Mouse (Mus musculus) limb, embryonic 14.5 days (tissue): ENCODE results near the gene Acvr1b. TPM values are rescaled to one million over a fixed set of nuclear protein-coding genes. Genes with fewer than 3 reads are reported as not detected.

ENCODE experiments used
- ATAC-seq: fragments of 200-750 bp; cut with Nextera tagmentation; 2 replicates; pipeline ENCODE4 v1.8.0; 2017; ENCODE audit warnings: low read depth, moderate number of reproducible peaks, moderate TSS enrichment; ENCODE audit not compliant: low FRiP score
- DNase-seq: peaks from one replicate; pipeline ENCODE4 v3.0.0-alpha.2; 2015; ENCODE audit warnings: low spot score
- H3K27ac ChIP-seq: fragments of 300-500 bp; sonication (generic); replicated peaks from 2 replicates; pipeline ENCODE4 v1.5.1; 2014; ENCODE audit warnings: low read depth, mild to moderate bottlenecking, low read length, moderate library complexity, mixed read lengths
- H3K27me3 ChIP-seq: fragments of 300-500 bp; sonication (generic); 2 replicates; pipeline ENCODE4 v1.6.1; 2014; ENCODE audit warnings: low read length, mixed read lengths; ENCODE audit not compliant: control insufficient read depth, insufficient read depth
- H3K36me3 ChIP-seq: fragments of 300-500 bp; sonication (generic); 2 replicates; pipeline ENCODE4 v1.6.1; 2014; ENCODE audit warnings: mild to moderate bottlenecking, low read length, moderate library complexity, mixed read lengths; ENCODE audit not compliant: control insufficient read depth, insufficient read depth
- H3K4me1 ChIP-seq: fragments of 300-500 bp; sonication (generic); 2 replicates; pipeline ENCODE4 v1.6.1; 2014; ENCODE audit warnings: antibody characterized with exemption, low read length, mixed read lengths; ENCODE audit not compliant: control insufficient read depth, insufficient read depth
- H3K4me2 ChIP-seq: fragments of 300-500 bp; sonication (generic); replicated peaks from 2 replicates; pipeline ENCODE4 v1.6.1; 2014; ENCODE audit warnings: low read depth, mild to moderate bottlenecking, low read length, moderate library complexity; ENCODE audit not compliant: severe bottlenecking
- H3K4me3 ChIP-seq: fragments of 300-500 bp; sonication (generic); replicated peaks from 2 replicates; pipeline ENCODE4 v1.5.1; 2014; ENCODE audit warnings: low read length
- H3K9ac ChIP-seq: fragments of 300-500 bp; sonication (generic); 2 replicates; pipeline ENCODE4 v1.6.1; 2014; ENCODE audit warnings: mild to moderate bottlenecking, low read depth, low read length, moderate library complexity; ENCODE audit not compliant: severe bottlenecking
- H3K9me3 ChIP-seq: fragments of 300-500 bp; sonication (generic); 2 replicates; pipeline ENCODE4 v1.6.1; 2016; ENCODE audit warnings: low read length; ENCODE audit not compliant: control insufficient read depth
- POLR2A ChIP-seq: fragments of 200-500 bp; IDR thresholded peaks from 2 replicates; pipeline ENCODE4 v1.8.0; 2012; ENCODE audit warnings: inconsistent platforms, mild to moderate bottlenecking, moderate library complexity, borderline replicate concordance; ENCODE audit not compliant: insufficient read depth, insufficient read length; ENCODE audit errors: extremely low read depth
- WGBS: fragments of 180-500 bp; shearing (Covaris S2); extraction: QIAGEN DNeasy Blood & Tissue Kit; methylation state at CpG from one replicate; pipeline ENCODE4 v1.1.7; 2014; 5-methylcytosine and 5-hydroxymethylcytosine counted together
- polyA plus RNA-seq, 2 experiments: library from polyadenylated mRNA; depleted of rRNA in 1 of 2; stranded (reverse) in 1 of 2; unstranded in 1 of 2; fragments of >200 nt; fragmentation: Nextera tagmentation in 1 of 2; extraction: Ambion mirVana in 1 of 2; gene quantifications; 2 replicates each; pipeline versions ENCODE4 v1.2.1 to v1.2.3; 2012 to 2014

Gene Acvr1b
- polyA plus RNA-seq, 2 experiments, result 12.3 to 27.2 TPM

GRCm38 (mm10) chr15:101181106-101181466 lies 7.2 kb downstream of the Acvr1b start:
- no peak for DNase-seq
- H3K9ac ChIP-seq, result no peak overlapping the region
- H3K27ac ChIP-seq, result no peak overlapping the region
- H3K4me2 ChIP-seq, result no peak overlapping the region
- ATAC-seq, result no peak
- WGBS, result 15% methylated on average over 5 of the region's 5 CpGs
- H3K36me3 ChIP-seq, result peaks cover 5% of the 10 kb centered on the region; the same call in 1 of the 2 replicates
- H3K4me3 ChIP-seq, result no peak overlapping the region
- H3K27me3 ChIP-seq, result no peaks in the 10 kb centered on the region
- no peak for TF ChIP-seq POLR2A
- H3K9me3 ChIP-seq, result 0 out of 2 replicates have a peak, but pooled peaks cover 2% of the 10 kb centered on the region
- H3K4me1 ChIP-seq, result peaks cover 52% of the 10 kb centered on the region

- ATAC-seq (no peak), DNase-seq (no peak)
- Histone ChIP-seq H3K27ac (no peak overlapping the region), H3K9ac (no peak overlapping the region), H3K36me3 (peaks cover 5% of the 10 kb centered on the region; the same call in 1 of the 2 replicates), H3K4me1 (peaks cover 49% of the 10 kb centered on the region), H3K9me3 (0 out of 2 replicates have a peak, but pooled peaks cover 2% of the 10 kb centered on the region), H3K27me3 (no peaks in the 10 kb centered on the region), H3K4me2 (no peak overlapping the region), H3K4me3 (no peak overlapping the region)
- TF ChIP-seq POLR2A, result no peak
- WGBS, result 26% methylated on average over 4 of the region's 4 CpGs
Observed at GRCm38 (mm10) chr15:101181500-101181899, 7.6 kb downstream of the Acvr1b start.

GRCm38 (mm10) chr15:101182676-101183075 lies 8.8 kb downstream of the Acvr1b start:
- DNase-seq, result peak; percentile 56
- H3K4me1 ChIP-seq, result peaks cover 37% of the 10 kb centered on the region
- WGBS, result 28% methylated on average over 5 of the region's 5 CpGs
- H3K9me3 ChIP-seq, result 0 out of 2 replicates have a peak, but pooled peaks cover 2% of the 10 kb centered on the region
- H3K4me2 ChIP-seq, result no peak overlapping the region
- TF ChIP-seq POLR2A, result no peak
- H3K4me3 ChIP-seq, result no peak overlapping the region
- H3K27me3 ChIP-seq, result no peaks in the 10 kb centered on the region
- no peak overlapping the region for H3K9ac ChIP-seq
- H3K36me3 ChIP-seq, result peaks cover 5% of the 10 kb centered on the region; the same call in 1 of the 2 replicates
- 0 out of 2 replicates have a peak overlapping the region, but pooled peaks have one; percentile 41 for H3K27ac ChIP-seq
- peak; percentile 11; the same call in 1 of the 2 replicates for ATAC-seq

GRCm38 (mm10) chr15:101184300-101184699 lies 10.4 kb downstream of the Acvr1b start:
- Histone ChIP-seq H3K36me3 (peaks cover 5% of the 10 kb centered on the region; the same call in 1 of the 2 replicates), H3K4me1 (peaks cover 32% of the 10 kb centered on the region), H3K9me3 (0 out of 2 replicates have a peak, but pooled peaks cover 2% of the 10 kb centered on the region), H3K9ac (no peak overlapping the region), H3K4me2 (no peak overlapping the region), H3K27ac (no peak overlapping the region), H3K4me3 (no peak overlapping the region), H3K27me3 (no peaks in the 10 kb centered on the region)
- no peak for TF ChIP-seq POLR2A
- 94% methylated on average over 8 of the region's 8 CpGs for WGBS
- ATAC-seq, result no peak
- DNase-seq, result no peak

GRCm38 (mm10) chr15:101185549-101185948 lies 11.7 kb downstream of the Acvr1b start:
- Histone ChIP-seq H3K27me3 (no peaks in the 10 kb centered on the region), H3K27ac (no peak overlapping the region), H3K4me3 (no peak overlapping the region), H3K9ac (no peak overlapping the region), H3K9me3 (0 out of 2 replicates have a peak, but pooled peaks cover 2% of the 10 kb centered on the region), H3K4me2 (no peak overlapping the region), H3K36me3 (peaks cover 5% of the 10 kb centered on the region; the same call in 1 of the 2 replicates), H3K4me1 (peaks cover 26% of the 10 kb centered on the region)
- WGBS, result 95% methylated on average over 3 of the region's 3 CpGs
- DNase-seq (no peak), ATAC-seq (no peak)
- TF ChIP-seq POLR2A, result no peak
